Mouse (Mus musculus) cerebellum, adult 11-12 months (tissue): Measurements from ENCODE around the gene Sgo2b.
"Not testable (repeated sequence)": the region's sequence is repeated elsewhere in the genome, so short reads cannot be mapped to it uniquely, and the experiment has no call there.

Source experiments
- DNase-seq: peaks from one replicate; pipeline ENCODE4 v3.0.0; 2022

Gene Sgo2b

DNA sequence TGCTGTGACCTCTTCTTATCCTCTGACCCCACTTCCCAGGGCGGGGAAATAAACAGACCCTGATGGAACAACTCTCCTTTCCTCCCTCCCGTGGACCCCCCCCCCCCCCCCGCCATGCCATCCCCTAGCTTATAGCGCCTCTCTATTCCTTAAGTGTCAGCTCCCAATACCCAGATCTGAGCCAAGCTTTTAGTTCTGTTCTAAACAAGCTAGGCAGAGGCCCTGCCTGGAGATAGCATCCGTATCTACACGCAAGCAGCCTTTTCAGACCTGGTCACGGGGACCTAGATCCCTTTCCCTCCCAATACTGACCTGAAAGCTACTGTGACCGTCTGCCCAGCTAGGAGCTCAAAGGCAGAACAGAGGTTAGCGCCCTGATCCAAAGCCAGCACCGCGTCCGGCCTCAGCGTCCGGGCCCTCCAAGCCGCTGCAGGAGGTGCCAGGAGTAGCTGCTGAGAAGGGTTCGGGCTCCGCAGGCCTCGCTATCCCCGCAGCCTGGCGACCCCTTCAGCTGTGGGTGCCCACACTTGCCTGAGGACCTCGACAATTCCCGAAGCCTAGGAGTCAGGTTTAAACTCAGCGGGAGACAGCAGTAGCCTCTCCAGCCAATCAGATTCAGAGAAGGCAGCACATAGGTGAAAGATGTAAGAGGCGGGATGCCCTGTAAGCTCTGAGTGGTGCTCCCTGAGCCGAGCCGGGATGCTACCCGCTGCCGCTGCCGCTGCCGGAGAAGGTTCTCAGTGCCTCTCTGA, at the start of gene Sgo2b:
Gene Sgo2b (minus strand): TSS at position 623 of the 752 bp plus-strand sequence.
- no peak for DNase-seq

DNA sequence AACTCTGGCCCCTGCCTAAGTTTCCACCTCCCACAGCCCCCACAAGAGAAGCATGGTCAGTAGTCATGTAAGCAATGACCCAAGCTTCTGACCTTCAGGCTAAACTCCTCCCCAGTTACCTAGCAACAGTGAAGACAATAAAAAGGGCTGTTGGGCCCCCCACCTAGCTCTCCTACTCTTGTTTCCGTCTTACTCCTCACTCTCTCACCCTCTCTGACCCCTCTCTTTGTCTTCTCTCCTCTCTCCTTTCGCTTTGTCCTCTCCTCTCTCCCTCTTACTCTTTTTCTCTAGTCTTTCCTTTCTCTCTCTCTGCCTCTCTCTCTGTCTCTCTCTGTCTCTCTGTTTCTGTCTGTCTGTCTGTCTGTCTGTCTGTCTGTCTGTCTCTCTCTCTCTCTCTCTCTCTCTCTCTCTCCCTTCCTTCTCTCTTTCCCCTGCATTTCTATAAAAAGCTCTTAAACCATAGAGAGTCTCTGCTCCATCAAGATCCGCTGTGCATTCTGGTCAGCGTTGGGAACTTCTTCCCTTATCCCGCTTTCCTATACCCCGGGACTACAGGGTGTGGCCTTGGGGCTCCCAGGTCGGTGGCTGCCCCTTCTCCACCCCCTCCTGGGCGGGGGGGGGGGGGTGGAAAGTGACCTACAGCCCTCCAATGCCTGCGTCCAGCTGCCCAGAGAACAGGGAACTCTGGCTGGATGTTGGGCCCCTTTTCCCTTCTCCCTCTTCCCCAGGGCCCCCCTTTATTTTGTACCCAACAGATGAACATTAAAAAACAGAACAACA, 18.8 kb upstream of the Sgo2b start:
- not testable (repeated sequence) for DNase-seq

DNA sequence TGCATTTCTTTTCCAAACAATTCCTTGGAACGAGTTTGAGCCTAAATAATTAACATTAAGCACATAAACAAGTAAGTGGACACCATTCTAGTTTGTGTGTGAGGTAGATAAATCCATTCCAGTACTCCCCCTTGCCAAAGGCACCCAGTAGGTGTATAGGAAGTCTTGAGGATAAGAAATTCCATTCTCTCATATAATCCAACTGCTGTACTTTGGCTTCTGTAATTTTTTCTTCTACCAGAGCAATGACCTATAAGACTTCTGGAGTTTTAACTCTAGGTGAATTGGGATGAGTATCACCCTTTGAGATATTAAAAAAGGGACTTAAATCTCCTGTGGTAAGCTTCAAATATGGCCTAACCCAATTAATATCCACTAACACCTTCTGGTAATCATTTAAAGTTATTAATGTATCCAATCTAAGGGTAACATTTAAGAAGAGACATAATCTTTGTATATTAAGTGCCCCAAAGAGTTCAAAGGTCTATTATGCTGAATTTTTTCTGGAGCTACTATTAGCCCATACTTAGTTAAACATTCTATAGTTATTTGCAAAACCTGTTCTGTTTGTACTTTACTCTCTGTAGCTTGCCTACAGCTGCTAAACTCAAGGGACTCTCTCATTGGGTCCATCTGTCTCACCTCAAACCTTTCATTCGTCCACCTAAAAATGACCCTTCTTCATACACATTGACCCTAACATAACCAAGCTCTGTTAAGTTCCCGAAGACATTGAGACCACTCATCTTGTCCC, 9.2 kb upstream of the Sgo2b start:
- DNase-seq: no peak

DNA sequence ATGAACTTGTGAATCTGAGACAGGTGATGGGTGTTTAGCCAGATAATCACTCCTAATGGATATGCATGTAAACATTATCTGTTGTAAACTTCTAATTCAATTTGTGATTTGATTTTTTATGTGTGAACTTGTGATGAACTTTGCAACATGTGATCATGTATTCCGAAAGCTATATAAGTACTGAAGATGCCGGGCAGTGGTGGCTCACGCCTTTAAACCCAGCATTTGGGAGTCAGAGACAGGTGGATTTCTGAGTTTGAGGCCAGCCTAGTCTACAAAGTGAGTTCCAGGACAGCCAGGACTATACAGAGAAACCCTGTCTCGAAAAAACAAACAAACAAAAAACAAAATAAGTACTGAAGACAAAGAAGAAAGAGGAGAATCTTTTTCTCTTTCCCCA, 1.8 kb upstream of the Sgo2b start:
- DNase-seq: not testable (repeated sequence)

- no peak for DNase-seq
These were observed 18.9 kb downstream of the Sgo2b start for GRCm38 (mm10) chr8:63933171-63933570.

DNA sequence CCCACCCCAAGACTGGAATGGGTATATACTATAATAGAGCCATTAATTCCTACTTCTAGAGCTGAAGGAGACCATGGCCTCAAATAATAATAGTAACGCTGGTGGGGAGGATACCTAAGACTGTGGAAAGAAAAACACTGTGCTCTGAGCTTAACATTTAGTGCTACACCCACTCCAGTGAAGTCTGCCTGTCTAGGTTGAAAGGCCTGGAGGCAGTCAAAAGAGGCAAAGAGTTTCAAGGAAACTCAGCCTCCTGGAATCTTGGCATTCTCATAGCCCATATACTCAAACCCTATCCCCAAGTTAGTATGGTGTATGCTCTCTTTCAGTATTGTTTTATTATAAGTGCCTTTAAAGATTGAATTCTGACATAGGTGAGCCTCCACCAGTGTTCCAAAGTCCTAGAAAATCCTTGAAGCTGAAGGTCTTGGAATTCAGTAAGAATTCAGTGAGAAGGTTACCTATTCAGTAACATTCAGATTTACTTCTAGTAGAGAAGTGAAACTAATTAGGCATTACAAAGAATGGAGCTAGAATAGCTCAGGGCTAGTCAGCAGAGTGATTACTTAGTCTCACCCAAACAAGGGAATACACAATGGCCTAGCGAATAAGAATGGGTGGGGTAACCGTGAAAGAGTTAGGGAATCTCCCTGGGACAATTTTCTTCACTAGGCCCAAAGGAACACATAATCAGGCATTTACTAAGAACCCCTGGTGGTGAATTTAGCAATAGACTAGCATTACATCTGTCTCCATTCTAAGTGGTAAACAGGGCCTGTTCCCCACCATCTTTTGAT, 22.5 kb downstream of the Sgo2b start:
- DNase-seq: no peak

- no peak for DNase-seq
These were observed 30.6 kb downstream of the Sgo2b start for GRCm38 (mm10) chr8:63921257-63921960.

- no peak for DNase-seq
These were observed 57.0 kb downstream of the Sgo2b start for GRCm38 (mm10) chr8:63895096-63895495.

DNA sequence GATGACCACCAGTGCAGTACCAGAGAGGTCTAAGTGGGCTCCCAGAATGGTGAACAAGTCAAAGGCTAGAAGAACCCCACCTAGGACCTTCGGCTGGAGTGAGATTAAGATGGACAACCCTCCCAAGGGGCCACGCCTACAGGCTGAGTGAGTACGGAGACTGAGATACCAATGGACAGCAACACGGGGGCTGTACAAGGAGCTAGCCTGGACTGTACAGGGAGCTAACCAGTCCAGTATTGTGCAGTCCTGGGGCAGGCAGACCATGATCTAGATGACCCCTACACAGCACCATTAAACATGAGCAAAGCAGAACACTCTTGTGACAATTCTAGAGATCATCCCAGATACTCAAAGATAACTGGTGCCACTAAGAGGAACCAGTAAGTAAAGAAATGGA, 73.7 kb downstream of the Sgo2b start:
- no peak for DNase-seq

GRCm38 (mm10) chr8:63877393-63877792, 74.7 kb downstream of the Sgo2b start:
- DNase-seq: peak; percentile 13

- DNase-seq: no peak
These were observed 75.1 kb downstream of the Sgo2b start for GRCm38 (mm10) chr8:63876949-63877348.
